Mouse (Mus musculus) CD4-positive, CD25-positive, alpha-beta regulatory T cell, adult 2 months (primary cell): ENCODE measurements around the gene Atoh8.

Experiments used
- DNase-seq: peaks from one replicate; pipeline ENCODE4 v3.0.0-alpha.2; 2012; ENCODE audit warnings: low read depth, low spot score

Gene Atoh8

DNA sequence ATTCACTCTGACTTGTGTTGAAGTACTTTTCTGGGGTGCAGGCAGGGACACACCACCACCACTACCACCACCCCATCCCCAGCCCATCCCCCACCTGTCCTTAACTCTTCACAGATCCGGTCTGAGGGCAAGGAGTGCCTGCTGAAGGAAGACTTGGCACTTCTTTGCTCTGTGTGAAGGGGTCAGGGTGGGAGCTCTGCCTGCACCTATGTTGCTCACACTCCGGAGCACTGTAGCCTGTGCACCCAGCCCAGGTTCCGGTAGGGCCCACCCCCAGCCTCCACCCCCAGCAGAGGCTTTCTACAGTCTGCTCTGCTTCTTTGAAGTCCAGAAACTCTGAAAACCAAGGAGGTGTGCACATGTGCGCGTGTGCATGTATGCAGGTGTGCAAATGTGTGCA, 44.8 kb downstream of the Atoh8 start:
- no peak for DNase-seq

DNA sequence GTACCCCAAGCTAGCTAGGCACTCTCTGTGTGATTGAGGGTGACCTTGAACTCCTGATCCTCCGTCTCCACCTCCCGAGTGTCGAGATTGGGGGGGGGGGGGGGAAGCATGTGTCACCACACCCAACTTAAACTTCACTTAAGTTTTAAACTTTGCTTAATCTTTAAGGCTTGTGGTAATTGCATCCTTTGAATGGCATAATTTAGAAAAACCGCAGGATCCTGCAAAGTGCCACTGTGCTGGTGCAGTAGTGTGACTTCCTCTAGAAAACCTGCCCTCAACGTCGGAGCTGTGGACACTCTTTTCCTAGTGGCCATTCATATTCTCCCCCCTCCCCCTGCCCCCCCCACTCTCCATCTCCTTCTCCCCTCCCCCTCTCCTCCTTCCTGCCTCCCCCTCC, 45.3 kb downstream of the Atoh8 start:
- DNase-seq: peak; percentile 49

GRCm38 (mm10) chr6:72189061-72189863, 46.1 kb downstream of the Atoh8 start:
- DNase-seq: no peak

DNA sequence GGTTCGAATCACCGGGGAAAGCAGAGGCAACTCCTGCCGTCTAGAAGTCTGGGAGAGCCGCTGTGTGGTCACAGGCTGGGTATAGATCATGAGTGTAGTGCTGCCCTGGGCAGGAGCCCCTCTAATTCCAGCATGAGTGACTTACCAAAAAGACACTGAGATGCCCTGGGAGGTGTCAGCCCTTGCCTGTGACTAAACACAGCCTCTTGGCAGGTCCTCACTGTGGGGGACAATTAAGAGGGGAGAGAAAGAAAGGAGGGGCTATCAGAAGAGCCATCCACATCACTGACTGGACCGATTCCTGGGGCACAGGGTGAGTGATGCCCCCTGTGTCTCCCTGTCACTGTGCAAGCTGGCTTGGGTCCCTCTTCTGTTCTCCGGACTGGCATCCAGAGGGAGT, 48.6 kb downstream of the Atoh8 start:
- DNase-seq: no peak

DNA sequence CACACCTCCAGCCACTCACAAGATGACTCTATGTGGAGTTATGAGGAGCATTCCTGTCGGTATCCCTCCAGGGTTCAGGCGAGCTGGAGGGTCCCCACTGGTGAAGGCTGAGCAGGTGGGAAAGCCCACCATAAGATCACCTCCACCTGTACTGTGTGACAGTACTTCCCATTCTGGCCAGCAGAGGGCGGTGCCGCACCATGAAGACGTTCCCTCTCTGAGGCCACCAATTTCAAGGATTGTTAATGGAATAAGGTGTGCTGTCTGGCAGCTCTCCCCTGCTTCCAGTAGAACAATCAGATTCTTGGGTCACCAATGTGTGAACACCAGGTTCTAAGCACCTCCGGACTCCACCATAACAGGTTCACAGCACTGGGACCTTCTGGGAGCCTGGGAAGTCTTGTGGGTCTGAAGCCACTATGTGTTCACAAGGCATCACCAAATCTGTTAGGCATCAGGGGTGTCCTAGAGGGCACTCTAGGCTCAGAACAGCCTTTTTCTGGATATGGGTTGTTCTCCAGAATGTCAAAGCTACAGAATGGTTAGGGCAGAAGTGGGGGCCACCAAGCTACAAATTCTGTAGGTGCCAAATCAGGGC, 49.4 kb downstream of the Atoh8 start:
- peak; percentile 82 for DNase-seq

DNA sequence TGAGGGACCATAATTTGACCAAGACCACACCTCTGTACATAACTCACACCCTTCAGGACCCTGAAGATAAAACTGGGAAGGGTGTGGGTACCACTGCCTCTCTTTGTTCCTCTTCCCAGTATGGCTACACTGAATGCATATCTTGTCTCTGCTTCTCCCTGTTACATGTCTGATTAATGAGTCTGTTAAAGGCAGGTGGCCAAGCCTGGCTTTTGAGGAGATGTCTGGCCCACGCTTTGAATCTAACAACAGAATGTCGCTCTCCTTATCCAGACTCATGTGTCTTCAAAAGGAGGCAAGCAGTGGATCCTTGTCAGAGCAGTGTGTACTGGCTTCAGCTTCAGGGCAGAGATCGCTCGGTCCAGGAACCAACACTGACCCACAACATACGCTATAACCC, 50.8 kb downstream of the Atoh8 start:
- DNase-seq: no peak

- no peak for DNase-seq
These were observed 55.5 kb downstream of the Atoh8 start for GRCm38 (mm10) chr6:72179562-72180502.

GRCm38 (mm10) chr6:72179006-72179405, 56.4 kb downstream of the Atoh8 start:
- DNase-seq: no peak

- no peak for DNase-seq
These were observed 58.0 kb downstream of the Atoh8 start for GRCm38 (mm10) chr6:72177417-72177816.

GRCm38 (mm10) chr6:72176004-72176403, 59.4 kb downstream of the Atoh8 start:
- DNase-seq: no peak

DNA sequence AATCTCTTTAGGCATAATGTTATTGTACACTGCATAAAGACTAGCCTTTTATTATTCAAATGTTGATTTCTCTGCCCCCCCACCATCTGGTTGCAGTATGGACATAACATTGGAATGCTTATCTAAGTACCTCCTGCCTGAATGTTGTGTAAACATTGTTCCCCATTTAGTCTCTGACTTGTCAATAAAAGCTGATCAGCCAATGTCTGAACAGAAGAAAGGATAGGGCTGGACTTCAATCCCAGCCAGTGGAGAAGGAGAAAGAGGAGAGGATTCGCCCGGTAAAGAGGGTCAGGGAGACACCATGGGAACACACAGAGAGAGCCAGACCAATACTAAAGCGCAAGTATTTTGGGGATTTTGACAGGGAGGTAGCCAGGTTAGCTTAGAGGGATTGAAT, 60.0 kb downstream of the Atoh8 start:
- DNase-seq: no peak

GRCm38 (mm10) chr6:72173350-72173749, 62.0 kb downstream of the Atoh8 start:
- no peak for DNase-seq

DNA sequence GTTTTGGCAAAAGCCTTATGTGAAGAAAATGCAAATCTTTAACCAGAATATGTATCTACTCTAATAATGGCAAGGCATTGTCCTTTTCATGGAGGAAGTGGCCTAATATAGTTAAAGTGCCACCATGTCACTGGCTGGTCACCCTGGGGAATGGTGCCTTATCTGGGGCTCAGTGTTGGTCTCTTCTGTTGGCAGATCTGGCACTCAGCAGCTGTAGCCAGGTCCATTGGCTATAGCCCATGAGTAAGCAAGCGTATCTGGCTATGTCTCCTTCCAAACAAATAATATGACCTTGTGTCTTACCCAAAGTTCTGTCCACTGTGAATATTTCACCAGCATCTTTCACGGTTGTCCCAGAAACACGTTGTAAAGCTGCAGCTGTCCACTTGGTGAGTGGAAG, 64.0 kb downstream of the Atoh8 start:
- DNase-seq: no peak

DNA sequence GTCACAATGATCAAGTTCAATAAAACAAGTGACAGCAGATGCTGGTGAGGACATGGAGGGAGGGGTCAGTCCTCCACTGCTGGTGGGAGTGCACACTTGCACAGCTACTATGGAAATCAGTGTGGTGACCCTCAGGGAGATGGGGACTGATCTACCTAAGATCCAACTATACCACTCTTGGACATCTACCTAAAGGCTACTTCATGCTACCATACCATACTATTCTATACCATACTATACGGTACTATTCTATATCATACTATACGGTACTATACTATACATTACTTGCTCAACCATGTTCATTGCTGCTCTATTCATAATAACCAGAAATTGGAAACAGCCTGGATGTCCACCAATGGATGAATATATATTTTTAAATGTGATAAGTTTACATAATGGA, 69.5 kb downstream of the Atoh8 start:
- DNase-seq: no peak

GRCm38 (mm10) chr6:72164321-72165275, 70.8 kb downstream of the Atoh8 start:
- peak; percentile 93 for DNase-seq

GRCm38 (mm10) chr6:72162155-72162890, 73.1 kb downstream of the Atoh8 start:
- DNase-seq: peak; percentile 30

GRCm38 (mm10) chr6:72161751-72162150, 73.6 kb downstream of the Atoh8 start:
- DNase-seq: no peak

- no peak for DNase-seq
These were observed 74.4 kb downstream of the Atoh8 start for GRCm38 (mm10) chr6:72160991-72161390.

DNA sequence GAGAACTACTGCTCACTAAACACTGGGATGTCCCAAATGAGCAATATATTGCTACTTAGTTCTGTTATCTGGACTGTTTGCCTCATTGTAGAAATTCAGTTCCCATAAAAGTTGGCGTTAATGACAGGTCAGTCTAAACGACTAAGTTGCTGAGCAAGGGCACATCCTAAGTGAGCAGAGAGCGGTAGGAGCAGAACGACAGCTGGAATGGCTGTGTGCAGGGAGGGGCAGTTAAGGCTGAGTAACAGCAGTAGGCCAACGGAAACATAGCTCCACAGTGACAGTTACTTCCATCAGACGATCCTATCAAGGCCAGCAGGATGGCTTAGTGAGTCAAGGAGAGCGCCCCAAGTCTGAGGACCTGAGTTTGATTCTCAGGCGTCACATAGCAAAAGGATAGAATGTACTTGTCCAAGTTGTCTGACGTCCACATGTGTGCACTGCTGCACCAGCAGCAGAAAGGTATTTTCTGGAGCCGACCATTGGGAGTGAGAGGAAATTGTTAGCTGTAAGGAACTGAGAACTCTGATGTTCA, 75.4 kb downstream of the Atoh8 start:
- DNase-seq: no peak
